Mouse (Mus musculus): Measurements from ENCODE around the gene Adcy4.

DNA sequence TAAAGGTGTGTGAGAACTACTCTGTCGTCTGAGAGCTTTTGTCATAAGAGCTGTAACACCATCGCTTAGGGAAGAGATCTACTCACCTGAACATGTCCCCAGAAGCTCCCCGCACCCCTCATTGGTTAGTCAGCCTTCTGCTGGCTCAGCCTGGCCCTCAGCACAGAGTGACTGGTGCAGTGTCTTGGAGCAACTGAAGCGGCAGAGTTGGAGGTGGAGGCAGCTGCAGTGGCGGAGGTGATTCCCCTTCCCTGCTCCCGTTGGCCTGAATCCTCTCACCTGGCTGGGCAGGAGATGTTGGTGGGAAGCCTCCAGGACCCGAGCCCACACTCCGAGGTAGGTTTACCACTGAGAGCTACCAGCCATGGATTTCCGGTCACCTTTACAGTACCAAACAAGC lies 36.7 kb upstream of the Adcy4 start:
- TF ChIP-seq POLR2A (IDR thresholded peaks at IDR 0.05; ENCODE audit: control insufficient read depth, low read depth, low read length) (no peak), CTCF (IDR thresholded peaks at IDR 0.05; ENCODE audit: control insufficient read depth, insufficient read depth, insufficient replicate concordance, low read depth, low read length) (no peak)

All from testis, adult 2 months (tissue).